ENCODE assay signal across 8 mouse cellular contexts in genomic region chr4:156030651-156031118, GRCm38 (mm10). TPM values are rescaled to one million over a fixed set of nuclear protein-coding genes. Genes with fewer than 3 reads are reported as not detected.
DNase-seq lines count a peak whose midpoint lies in the region; ATAC-seq and TF ChIP-seq lines count a peak whose summit lies in the region.

No protein-coding gene starts in this region.

- H3K36me3 ChIP-seq in lung, embryonic 15.5 days = peaks cover 8% of the 10 kb centered on the region; the same call in 1 of the 2 replicates
- peaks cover 14% of the 10 kb centered on the region for H3K36me3 ChIP-seq in hindbrain, postnatal 0 days (ENCODE audit: insufficient read depth, low read length)

- no peak for TF ChIP-seq POLR2A in cortical plate, adult 2 months (IDR thresholded peaks at IDR 0.05; ENCODE audit: extremely low read depth, insufficient read depth, low read length)

- H3K27me3 ChIP-seq in lung, embryonic 15.5 days = peaks cover 15% of the 10 kb centered on the region
- peaks cover 5% of the 10 kb centered on the region for H3K27me3 ChIP-seq in hindbrain, postnatal 0 days (ENCODE audit: insufficient read depth, low read length)

- peak overlapping the region; percentile 55 for H3K4me3 ChIP-seq in lung, embryonic 15.5 days
- peak overlapping the region; percentile 73 for H3K4me3 ChIP-seq in cortical plate, adult 2 months (ENCODE audit: insufficient read depth, low read length)
- peak overlapping the region; percentile 53 for H3K4me3 ChIP-seq in hindbrain, postnatal 0 days (ENCODE audit: low read length)

- no peak for ATAC-seq in lung, embryonic 15.5 days (ENCODE audit: borderline replicate concordance, extremely low read depth, low FRiP score, low TSS enrichment)
- peak; percentile 16; the same call in 1 of the 2 replicates for ATAC-seq in hindbrain, postnatal 0 days

- no peaks in the 10 kb centered on the region for H3K9me3 ChIP-seq in lung, embryonic 15.5 days
- H3K9me3 ChIP-seq in hindbrain, postnatal 0 days (ENCODE audit: low read length) = no peaks in the 10 kb centered on the region

- TF ChIP-seq CTCF in cortical plate, adult 2 months (IDR thresholded peaks at IDR 0.05; ENCODE audit: extremely low read depth, insufficient read depth, low read length) = no peak
- TF ChIP-seq CTCF in hindbrain, postnatal 0 days (IDR thresholded peaks at IDR 0.05; ENCODE audit: low read depth) = peak; percentile 31

- peaks cover 30% of the 10 kb centered on the region for H3K4me1 ChIP-seq in lung, embryonic 15.5 days
- peaks cover 8% of the 10 kb centered on the region; the same call in 1 of the 2 replicates for H3K4me1 ChIP-seq in cortical plate, adult 2 months (ENCODE audit: control insufficient read depth, insufficient read depth, low read length)
- peaks cover 20% of the 10 kb centered on the region for H3K4me1 ChIP-seq in hindbrain, postnatal 0 days (ENCODE audit: insufficient read depth, low read length)

- H3K9ac ChIP-seq in lung, embryonic 15.5 days = peak overlapping the region; percentile 64
- peak overlapping the region; percentile 65 for H3K9ac ChIP-seq in hindbrain, postnatal 0 days (replicated peaks; ENCODE audit: low read length)

- H3K27ac ChIP-seq in lung, embryonic 15.5 days = peak overlapping the region; percentile 92; the same call in 1 of the 2 replicates
- no peak overlapping the region for H3K27ac ChIP-seq in cortical plate, adult 2 months (ENCODE audit: insufficient read depth, low read length)
- peak overlapping the region; percentile 84 for H3K27ac ChIP-seq in hindbrain, postnatal 0 days

- WGBS in lung, embryonic 15.5 days = 39% methylated on average over 9 of the region's 9 CpGs
- WGBS in hindbrain, postnatal 0 days = 52% methylated on average over 9 of the region's 9 CpGs

- peak overlapping the region; percentile 75 for H3K4me2 ChIP-seq in lung, embryonic 15.5 days
- H3K4me2 ChIP-seq in hindbrain, postnatal 0 days (ENCODE audit: low read depth, low read length) = peak overlapping the region; percentile 81

- DNase-seq in lung, postnatal 4 days = no peak
- DNase-seq in hindbrain, postnatal 0 days (ENCODE audit: low spot score) = peak; percentile 12
- DNase-seq in naive thymus-derived CD4-positive, alpha-beta T cell, adult 2 months (ENCODE audit: low read depth) = peak; percentile 63
- DNase-seq in embryo, embryonic 10 days (ENCODE audit: low spot score) = no peak
- no peak for DNase-seq in kidney, postnatal 25 days
- DNase-seq in gastrocnemius, postnatal 25 days = no peak

RNA-seq across cellular contexts. Expression of gene Tnfrsf18, which starts 4.7 kb away (rescaled TPM):
- 1.6 and 2.7 TPM in 2 replicates for polyA plus RNA-seq in lung, embryonic 15.5 days (2015; fragmentation: Nextera tagmentation; extraction: Ambion mirVana)
- polyA plus RNA-seq in cortical plate, adult 2 months (2012; rRNA removed) = 0.17 and 0.34 TPM in 2 replicates
- total RNA-seq in hindbrain, postnatal 0 days (2014; rRNA removed) = 0.16 TPM in 1 of 2 replicates, not detected in the other
- polyA plus RNA-seq in hindbrain, postnatal 0 days (2015; fragmentation: Nextera tagmentation; extraction: Ambion mirVana) = 1.4 and 1.6 TPM in 2 replicates
- not detected for total RNA-seq in gastrocnemius, postnatal 25 days (2021)

RNA-seq across cellular contexts. Expression of gene Tnfrsf4, which starts 17.0 kb away (rescaled TPM):
- polyA plus RNA-seq in lung, embryonic 15.5 days (2015; fragmentation: Nextera tagmentation; extraction: Ambion mirVana) = 0.39 and 0.42 TPM in 2 replicates
- 3.4 and 4.0 TPM in 2 replicates for polyA plus RNA-seq in cortical plate, adult 2 months (2012; rRNA removed)
- 2.6 TPM in 1 of 2 replicates, not detected in the other for total RNA-seq in hindbrain, postnatal 0 days (2014; rRNA removed)
- 0.47 and 0.49 TPM in 2 replicates for polyA plus RNA-seq in hindbrain, postnatal 0 days (2015; fragmentation: Nextera tagmentation; extraction: Ambion mirVana)
- total RNA-seq in gastrocnemius, postnatal 25 days (2021) = under 1 TPM; 0.51 to 0.80 TPM

RNA-seq across cellular contexts. Expression of gene Ttll10, which starts 28.5 kb away (rescaled TPM):
- polyA plus RNA-seq in lung, embryonic 15.5 days (2015; fragmentation: Nextera tagmentation; extraction: Ambion mirVana) = 2.9 TPM in 2 replicates
- 0.10 and 0.34 TPM in 2 replicates for polyA plus RNA-seq in cortical plate, adult 2 months (2012; rRNA removed)
- total RNA-seq in hindbrain, postnatal 0 days (2014; rRNA removed) = 0.26 TPM in 1 of 2 replicates, not detected in the other
- 0.08 TPM in 1 of 2 replicates, not detected in the other for polyA plus RNA-seq in hindbrain, postnatal 0 days (2015; fragmentation: Nextera tagmentation; extraction: Ambion mirVana)
- not detected for total RNA-seq in gastrocnemius, postnatal 25 days (2021)

RNA-seq across cellular contexts. Expression of gene Sdf4, which starts 38.0 kb away (rescaled TPM):
- 156 and 162 TPM in 2 replicates for polyA plus RNA-seq in lung, embryonic 15.5 days (2015; fragmentation: Nextera tagmentation; extraction: Ambion mirVana)
- 122 and 126 TPM in 2 replicates for polyA plus RNA-seq in cortical plate, adult 2 months (2012; rRNA removed)
- total RNA-seq in hindbrain, postnatal 0 days (2014; rRNA removed) = 100 and 121 TPM in 2 replicates
- 122 and 127 TPM in 2 replicates for polyA plus RNA-seq in hindbrain, postnatal 0 days (2015; fragmentation: Nextera tagmentation; extraction: Ambion mirVana)
- 10 to 100 TPM; 67.0 to 79.3 TPM for total RNA-seq in gastrocnemius, postnatal 25 days (2021)

RNA-seq across cellular contexts. Expression of gene B3galt6, which starts 38.2 kb away (rescaled TPM):
- 16.4 and 17.0 TPM in 2 replicates for polyA plus RNA-seq in lung, embryonic 15.5 days (2015; fragmentation: Nextera tagmentation; extraction: Ambion mirVana)
- polyA plus RNA-seq in cortical plate, adult 2 months (2012; rRNA removed) = 8.9 and 11.0 TPM in 2 replicates
- 48.8 and 56.8 TPM in 2 replicates for total RNA-seq in hindbrain, postnatal 0 days (2014; rRNA removed)
- polyA plus RNA-seq in hindbrain, postnatal 0 days (2015; fragmentation: Nextera tagmentation; extraction: Ambion mirVana) = 26.1 and 26.2 TPM in 2 replicates
- total RNA-seq in gastrocnemius, postnatal 25 days (2021) = 1 to 10 TPM; 1.2 to 1.6 TPM

Comparison
In these comparisons a context has a peak if more than half of its experiments do, and no peak if none do; other contexts are left out.
1. DNase-seq: peak in hindbrain, postnatal 0 days (single experiment) and naive thymus-derived CD4-positive, alpha-beta T cell, adult 2 months (single experiment); none in lung, postnatal 4 days (0 of 2), embryo, embryonic 10 days (single experiment), kidney, postnatal 25 days (0 of 2) and gastrocnemius, postnatal 25 days (single experiment).
2. Peak in every context shown above with its lines, with median percentiles within 50 percentile points of each other: H3K4me3 ChIP-seq.